Mouse (Mus musculus) forebrain, embryonic 12.5 days (tissue): ENCODE measurements around the gene Ppp1r10. TPM values are rescaled to one million over a fixed set of nuclear protein-coding genes. Genes with fewer than 3 reads are reported as not detected.

Experiments used
- ATAC-seq: fragments of 200-750 bp; cut with Nextera tagmentation; 2 replicates; pipeline ENCODE4 v1.8.0; 2017; ENCODE audit warnings: moderate TSS enrichment; ENCODE audit not compliant: low FRiP score
- H3K27ac ChIP-seq: fragments of 300-500 bp; sonication (generic); 2 replicates; pipeline ENCODE4 v1.5.1; 2016; ENCODE audit warnings: mild to moderate bottlenecking
- H3K27me3 ChIP-seq: fragments of 300-500 bp; sonication (generic); 2 replicates; pipeline ENCODE4 v1.6.1; 2016; ENCODE audit warnings: mild to moderate bottlenecking
- H3K36me3 ChIP-seq: fragments of 300-500 bp; sonication (generic); replicated peaks from 2 replicates; pipeline ENCODE4 v1.6.1; 2016; ENCODE audit warnings: mild to moderate bottlenecking
- H3K4me1 ChIP-seq: fragments of 300-500 bp; sonication (generic); 2 replicates; pipeline ENCODE4 v1.6.1; 2016
- H3K4me2 ChIP-seq: fragments of 300-500 bp; sonication (generic); 2 replicates; pipeline ENCODE4 v1.6.1; 2016; ENCODE audit warnings: mild to moderate bottlenecking, moderate library complexity
- H3K4me3 ChIP-seq: fragments of 300-500 bp; sonication (generic); replicated peaks from 2 replicates; pipeline ENCODE4 v1.5.1; 2016; ENCODE audit warnings: mild to moderate bottlenecking
- H3K9ac ChIP-seq: fragments of 300-500 bp; sonication (generic); 2 replicates; pipeline ENCODE4 v1.6.1; 2016; ENCODE audit warnings: mild to moderate bottlenecking
- H3K9me3 ChIP-seq: fragments of 300-500 bp; sonication (generic); 2 replicates; pipeline ENCODE4 v1.6.1; 2016
- WGBS: fragments of 180-500 bp; shearing (Covaris S2); methylation state at CpG from one replicate; pipeline ENCODE4 v1.1.7; 2016; 5-methylcytosine and 5-hydroxymethylcytosine counted together
- polyA plus RNA-seq: library from polyadenylated mRNA; unstranded; fragments of >200 nt; fragmentation: Nextera tagmentation; extraction: Ambion mirVana; gene quantifications from 2 replicates; pipeline ENCODE4 v1.2.1, GENCODE M21; 2016

Ppp1r10 gene
- 65.4 and 70.4 TPM in 2 replicates for polyA plus RNA-seq

GRCm38 (mm10) chr17:35916297-35917142 lies at the start of gene Ppp1r10, which contains the start of gene Mrps18b:
TSS of gene Ppp1r10 (plus strand) at chr17:35916434.
TSS of gene Mrps18b (minus strand) at chr17:35916389.
- peak; percentile 93 for ATAC-seq
- Histone ChIP-seq H3K4me1 (peaks cover 29% of the 10 kb centered on the region), H3K9me3 (no peaks in the 10 kb centered on the region), H3K4me3 (peak within 1 kb of the TSS; percentile 68), H3K4me2 (peak within 1 kb of the TSS; percentile 72), H3K36me3 (peaks cover 32% of the 10 kb centered on the region), H3K9ac (peak within 1 kb of the TSS; percentile 98), H3K27ac (peak within 1 kb of the TSS; percentile 99), H3K27me3 (no peaks in the 10 kb centered on the region)
- under 1% methylated on average over 83 of the region's 83 CpGs for WGBS

- WGBS, result 11% methylated on average over 26 of the region's 26 CpGs
- H3K4me1 ChIP-seq, result peaks cover 63% of the 10 kb centered on the region
- H3K36me3 ChIP-seq, result peaks cover 26% of the 10 kb centered on the region
- H3K9me3 ChIP-seq, result peaks cover 5% of the 10 kb centered on the region; the same call in 1 of the 2 replicates
- ATAC-seq, result no peak
- peak overlapping the region; percentile 97 for H3K27ac ChIP-seq
- H3K27me3 ChIP-seq, result no peaks in the 10 kb centered on the region
- peak overlapping the region; percentile 77 for H3K4me2 ChIP-seq
- H3K4me3 ChIP-seq, result peak overlapping the region; percentile 73
- H3K9ac ChIP-seq, result peak overlapping the region; percentile 89
Measured at GRCm38 (mm10) chr17:35866911-35867890, 49.0 kb upstream of the Ppp1r10 start.

- WGBS, result 43% methylated on average over 17 of the region's 17 CpGs
- peaks cover 31% of the 10 kb centered on the region for H3K36me3 ChIP-seq
- H3K9me3 ChIP-seq, result peaks cover 5% of the 10 kb centered on the region; the same call in 1 of the 2 replicates
- H3K9ac ChIP-seq, result peak overlapping the region; percentile 89
- H3K27ac ChIP-seq, result peak overlapping the region; percentile 97
- H3K4me1 ChIP-seq, result peaks cover 68% of the 10 kb centered on the region
- peak overlapping the region; percentile 77 for H3K4me2 ChIP-seq
- peak overlapping the region; percentile 73 for H3K4me3 ChIP-seq
- H3K27me3 ChIP-seq, result no peaks in the 10 kb centered on the region
- no peak for ATAC-seq
Measured at GRCm38 (mm10) chr17:35868165-35868820, 47.9 kb upstream of the Ppp1r10 start.

GRCm38 (mm10) chr17:35868961-35869345 lies 47.3 kb upstream of the Ppp1r10 start:
- peaks cover 32% of the 10 kb centered on the region for H3K36me3 ChIP-seq

GRCm38 (mm10) chr17:35869346-35870067 lies 46.7 kb upstream of the Ppp1r10 start:
- Histone ChIP-seq H3K4me2 (peak overlapping the region; percentile 77), H3K4me3 (peak overlapping the region; percentile 73), H3K9me3 (peaks cover 5% of the 10 kb centered on the region; the same call in 1 of the 2 replicates), H3K36me3 (peaks cover 37% of the 10 kb centered on the region), H3K4me1 (peaks cover 71% of the 10 kb centered on the region), H3K27me3 (no peaks in the 10 kb centered on the region), H3K27ac (peak overlapping the region; percentile 70; the same call in 1 of the 2 replicates), H3K9ac (peak overlapping the region; percentile 89)
- ATAC-seq, result no peak
- 9% methylated on average over 7 of the region's 7 CpGs for WGBS

More at GRCm38 (mm10) chr17:35868961-35869345, 47.3 kb upstream of the Ppp1r10 start:
- Histone ChIP-seq H3K9ac (peak overlapping the region; percentile 89), H3K9me3 (peaks cover 5% of the 10 kb centered on the region; the same call in 1 of the 2 replicates), H3K4me3 (peak overlapping the region; percentile 73), H3K4me2 (peak overlapping the region; percentile 77), H3K27me3 (no peaks in the 10 kb centered on the region), H3K27ac (peak overlapping the region; percentile 70; the same call in 1 of the 2 replicates), H3K4me1 (peaks cover 74% of the 10 kb centered on the region)
- WGBS, result 7% methylated on average over 7 of the region's 7 CpGs
- ATAC-seq, result no peak

GRCm38 (mm10) chr17:35870151-35870883 lies 45.9 kb upstream of the Ppp1r10 start:
- H3K4me1 ChIP-seq, result peaks cover 63% of the 10 kb centered on the region
- H3K9me3 ChIP-seq, result peaks cover 5% of the 10 kb centered on the region; the same call in 1 of the 2 replicates
- H3K27me3 ChIP-seq, result no peaks in the 10 kb centered on the region
- ATAC-seq, result no peak
- H3K4me2 ChIP-seq, result peak overlapping the region; percentile 77
- H3K9ac ChIP-seq, result peak overlapping the region; percentile 89
- 71% methylated on average over 9 of the region's 9 CpGs for WGBS
- peaks cover 45% of the 10 kb centered on the region for H3K36me3 ChIP-seq
- H3K27ac ChIP-seq, result peak overlapping the region; percentile 5
- peak overlapping the region; percentile 73 for H3K4me3 ChIP-seq

GRCm38 (mm10) chr17:35870884-35871696 lies 45.1 kb upstream of the Ppp1r10 start:
- peaks cover 5% of the 10 kb centered on the region; the same call in 1 of the 2 replicates for H3K9me3 ChIP-seq
- H3K9ac ChIP-seq, result no peak overlapping the region
- no peak for ATAC-seq
- H3K4me2 ChIP-seq, result peak overlapping the region; percentile 77
- peak overlapping the region; percentile 73 for H3K4me3 ChIP-seq
- 0 out of 2 replicates have a peak overlapping the region, but pooled peaks have one; percentile 5 for H3K27ac ChIP-seq
- peaks cover 51% of the 10 kb centered on the region for H3K36me3 ChIP-seq
- no peaks in the 10 kb centered on the region for H3K27me3 ChIP-seq
- peaks cover 62% of the 10 kb centered on the region for H3K4me1 ChIP-seq
- 88% methylated on average over 8 of the region's 8 CpGs for WGBS

- H3K9me3 ChIP-seq, result peaks cover 5% of the 10 kb centered on the region; the same call in 1 of the 2 replicates
- H3K4me1 ChIP-seq, result peaks cover 38% of the 10 kb centered on the region
- ATAC-seq, result peak; percentile 31; the same call in 1 of the 2 replicates
- H3K4me2 ChIP-seq, result peak overlapping the region; percentile 21; the same call in 1 of the 2 replicates
- H3K4me3 ChIP-seq, result peak overlapping the region; percentile 13
- H3K27ac ChIP-seq, result peak overlapping the region; percentile 42; the same call in 1 of the 2 replicates
- 33% methylated on average over 21 of the region's 21 CpGs for WGBS
- H3K9ac ChIP-seq, result no peak overlapping the region
- H3K27me3 ChIP-seq, result no peaks in the 10 kb centered on the region
- H3K36me3 ChIP-seq, result peaks cover 46% of the 10 kb centered on the region
Measured at GRCm38 (mm10) chr17:35873774-35874519, 42.3 kb upstream of the Ppp1r10 start.

GRCm38 (mm10) chr17:35874721-35875120 lies 41.5 kb upstream of the Ppp1r10 start:
- Histone ChIP-seq H3K4me3 (no peak overlapping the region), H3K9ac (no peak overlapping the region), H3K36me3 (peaks cover 46% of the 10 kb centered on the region)

More at GRCm38 (mm10) chr17:35874721-35875120, 41.5 kb upstream of the Ppp1r10 start:
- Histone ChIP-seq H3K9me3 (peaks cover 5% of the 10 kb centered on the region; the same call in 1 of the 2 replicates), H3K27ac (no peak overlapping the region), H3K4me2 (no peak overlapping the region), H3K27me3 (no peaks in the 10 kb centered on the region), H3K4me1 (peaks cover 30% of the 10 kb centered on the region)
- 86% methylated on average over 6 of the region's 6 CpGs for WGBS
- no peak for ATAC-seq
